Mouse (Mus musculus) kidney, adult 2 months (tissue): ENCODE data around the gene Gatc.

Experiments used
- CTCF ChIP-seq: fragments of 200-500 bp; conservative IDR thresholded peaks from 2 replicates; pipeline ENCODE4 v1.5.1; 2011; ENCODE audit warnings: low read depth, mild to moderate bottlenecking, control low read depth, low read length, moderate library complexity, mixed read lengths; ENCODE audit not compliant: insufficient read depth, insufficient read length
- POLR2A ChIP-seq: fragments of 200-500 bp; IDR thresholded peaks from one replicate; pipeline ENCODE4 v1.6.1; 2011; ENCODE audit warnings: low read depth, low read length, control low read depth

- TF ChIP-seq CTCF (no peak), POLR2A (no peak)
Observed at GRCm38 (mm10) chr5:115362216-115362615, 21.2 kb upstream of the Gatc start.
